Mouse (Mus musculus) cortical plate, adult 2 months (tissue): Measurements from ENCODE around the gene Hist1h3e.

Source experiments
- CTCF ChIP-seq: fragments of 200-500 bp; IDR thresholded peaks from 2 replicates; pipeline ENCODE4 v1.5.1; 2011; ENCODE audit warnings: mild to moderate bottlenecking, control low read depth, low read length; ENCODE audit not compliant: insufficient read depth; ENCODE audit errors: extremely low read depth
- POLR2A ChIP-seq: fragments of 200-500 bp; IDR thresholded peaks from 2 replicates; pipeline ENCODE4 v1.6.1; 2011; ENCODE audit warnings: mild to moderate bottlenecking, low read length, control low read depth; ENCODE audit not compliant: insufficient read depth; ENCODE audit errors: extremely low read depth

DNA sequence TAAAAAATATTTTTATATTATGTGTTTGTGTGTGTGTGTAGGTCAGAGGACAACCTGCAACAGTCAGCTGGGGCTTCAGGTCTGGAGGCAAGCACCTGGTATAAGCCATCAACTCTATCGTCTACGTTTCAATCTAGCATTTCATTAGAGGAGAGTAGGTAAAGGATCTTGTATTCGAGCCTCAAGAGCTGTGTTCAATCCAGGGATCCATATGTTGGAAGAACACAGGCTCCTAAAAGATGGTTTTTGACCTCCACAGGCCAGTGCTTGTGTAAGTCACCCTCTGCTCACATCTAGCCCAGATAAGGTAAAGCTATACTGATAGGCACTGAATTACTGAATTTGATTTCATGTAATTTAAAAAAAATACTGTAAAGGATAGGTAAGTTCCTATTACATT, 5.3 kb downstream of the Hist1h3e start:
- TF ChIP-seq CTCF = no peak
- no peak for TF ChIP-seq POLR2A
